Mouse (Mus musculus) CH12.LX (cell line): ENCODE measurements around the gene Snrk. TPM values are rescaled to one million over a fixed set of nuclear protein-coding genes. Genes with fewer than 3 reads are reported as not detected.
"Not testable (repeated sequence)": the region's sequence is repeated elsewhere in the genome, so short reads cannot be mapped to it uniquely, and the experiment has no call there.

Experiments used
- DNase-seq: peaks from one replicate; pipeline ENCODE4 v3.0.0-alpha.2; 2013; ENCODE audit errors: extremely low read depth
- H3K27ac ChIP-seq: 2 replicates; pipeline ENCODE4 v1.5.1; 2012; ENCODE audit warnings: low read depth, mild to moderate bottlenecking, control low read depth, moderate library complexity; ENCODE audit not compliant: insufficient read depth
- H3K27me3 ChIP-seq: replicated peaks from 2 replicates; pipeline ENCODE3; 2012; ENCODE audit warnings: inconsistent platforms
- H3K36me3 ChIP-seq, 2 experiments: replicated peaks in 1 of 2; 2 replicates each; pipeline versions ENCODE3 to v1.6.1; 2012; ENCODE audit warnings: inconsistent platforms in 1 of 2, low read length in 1 of 2, mild to moderate bottlenecking in 1 of 2, mixed read lengths in 1 of 2, moderate library complexity in 1 of 2; ENCODE audit not compliant: control insufficient read depth in 1 of 2, insufficient read depth in 1 of 2
- H3K4me1 ChIP-seq, 2 experiments: 2 replicates each; pipeline ENCODE4 v1.6.1; 2012; ENCODE audit warnings: inconsistent platforms in 1 of 2, moderate library complexity in 1 of 2; ENCODE audit not compliant: insufficient read depth in 2 of 2, control insufficient read depth in 1 of 2
- H3K4me2 ChIP-seq: 2 replicates; pipeline ENCODE4 v1.6.1; 2012; ENCODE audit warnings: low read depth, mild to moderate bottlenecking, control low read depth; ENCODE audit not compliant: poor library complexity, insufficient read depth, severe bottlenecking
- H3K4me3 ChIP-seq, 3 experiments: fragments of 150-350 bp in 1 of 3; sonication (generic) in 1 of 3; replicated peaks in 1 of 3; 2 replicates each; pipeline versions ENCODE3 to v1.5.1; 2011 to 2012; ENCODE audit warnings: low read depth in 2 of 3, low read length in 2 of 3, mild to moderate bottlenecking in 2 of 3, moderate library complexity in 2 of 3, control low read depth in 1 of 3, improper control_type of control experiment in 1 of 3, inconsistent platforms in 1 of 3, mixed read lengths in 1 of 3; ENCODE audit not compliant: poor library complexity in 1 of 3
- H3K79me2 ChIP-seq: replicated peaks from 2 replicates; pipeline ENCODE4 v1.6.1; 2012; ENCODE audit warnings: mild to moderate bottlenecking, moderate library complexity; ENCODE audit not compliant: control insufficient read depth, poor library complexity, insufficient read depth, severe bottlenecking; ENCODE audit errors: extremely low read depth
- H3K9ac ChIP-seq: 2 replicates; pipeline ENCODE4 v1.6.1; 2012; ENCODE audit warnings: low read depth, mild to moderate bottlenecking, control low read depth, moderate library complexity; ENCODE audit not compliant: insufficient read depth
- H3K9me3 ChIP-seq: replicated peaks from 2 replicates; pipeline ENCODE3; 2012; ENCODE audit warnings: low read length, inconsistent platforms, mixed read lengths
- BHLHE40 ChIP-seq: IDR thresholded peaks from 2 replicates; pipeline ENCODE4 v1.6.1; 2011; ENCODE audit warnings: mild to moderate bottlenecking, low read depth, low read length, improper control_type of control experiment
- CTCF ChIP-seq, 2 experiments: IDR thresholded peaks in 1 of 2; conservative IDR thresholded peaks in 1 of 2; 2 replicates each; pipeline ENCODE4 v1.5.1; 2011 to 2012; ENCODE audit warnings: low read depth in 2 of 2, low read length in 2 of 2, improper control_type of control experiment in 1 of 2, inconsistent platforms in 1 of 2, mild to moderate bottlenecking in 1 of 2, moderate library complexity in 1 of 2
- ELF1 ChIP-seq: IDR thresholded peaks from 2 replicates; pipeline ENCODE4 v1.6.1; 2014; ENCODE audit warnings: low read depth, mild to moderate bottlenecking, inconsistent platforms, low read length, improper control_type of control experiment
- EP300 ChIP-seq: IDR thresholded peaks from 2 replicates; pipeline ENCODE4 v1.6.1; 2011; ENCODE audit warnings: low read length, improper control_type of control experiment
- HCFC1 ChIP-seq: IDR thresholded peaks from 2 replicates; pipeline ENCODE4 v1.6.1; 2012; ENCODE audit warnings: low read depth, mild to moderate bottlenecking, inconsistent platforms, low read length, improper control_type of control experiment
- JUND ChIP-seq: conservative IDR thresholded peaks from 2 replicates; pipeline ENCODE4 v1.6.1; 2011; ENCODE audit warnings: low read depth, low read length, improper control_type of control experiment
- MAFK ChIP-seq: IDR thresholded peaks from 2 replicates; pipeline ENCODE4 v1.6.1; 2011; ENCODE audit warnings: low read length, improper control_type of control experiment; ENCODE audit not compliant: insufficient replicate concordance
- MAX ChIP-seq: IDR thresholded peaks from 2 replicates; pipeline ENCODE4 v1.6.1; 2011; ENCODE audit warnings: low read length, improper control_type of control experiment
- MYC ChIP-seq: IDR thresholded peaks from 2 replicates; pipeline ENCODE4 v1.6.1; 2011; ENCODE audit warnings: low read depth, mild to moderate bottlenecking, improper control_type of control experiment, low read length
- NELFE ChIP-seq: IDR thresholded peaks from 2 replicates; pipeline ENCODE4 v1.6.1; 2011; ENCODE audit warnings: low read depth, low read length, improper control_type of control experiment
- PAX5 ChIP-seq: IDR thresholded peaks from 2 replicates; pipeline ENCODE4 v1.6.1; 2012; ENCODE audit warnings: low read length, inconsistent platforms, mixed read lengths
- RCOR1 ChIP-seq: conservative IDR thresholded peaks from 2 replicates; pipeline ENCODE4 v1.6.1; 2012; ENCODE audit warnings: low read depth, mild to moderate bottlenecking, inconsistent platforms, low read length, improper control_type of control experiment
- SIN3A ChIP-seq: IDR thresholded peaks from 2 replicates; pipeline ENCODE4 v1.6.1; 2012; ENCODE audit warnings: low read length, improper control_type of control experiment, inconsistent platforms
- SMC3 ChIP-seq: IDR thresholded peaks from 2 replicates; pipeline ENCODE4 v1.6.1; 2011; ENCODE audit warnings: low read depth, low read length, improper control_type of control experiment
- TBP ChIP-seq: conservative IDR thresholded peaks from 2 replicates; pipeline ENCODE4 v1.6.1; 2011; ENCODE audit warnings: low read depth, low read length, improper control_type of control experiment
- UBTF ChIP-seq: IDR thresholded peaks from 2 replicates; pipeline ENCODE4 v1.6.1; 2012; ENCODE audit warnings: low read depth, mild to moderate bottlenecking, inconsistent platforms, low read length, improper control_type of control experiment, moderate library complexity
- ZC3H11A ChIP-seq: IDR thresholded peaks from 2 replicates; pipeline ENCODE4 v1.6.1; 2012; ENCODE audit warnings: low read depth, mild to moderate bottlenecking, inconsistent platforms, low read length, improper control_type of control experiment
- ZKSCAN1 ChIP-seq: IDR thresholded peaks from 2 replicates; pipeline ENCODE4 v1.6.1; 2012; ENCODE audit warnings: low read depth, inconsistent platforms, low read length, improper control_type of control experiment, borderline replicate concordance
- ZMIZ1 ChIP-seq: IDR thresholded peaks from 2 replicates; pipeline ENCODE4 v1.6.1; 2012; ENCODE audit warnings: low read depth, mild to moderate bottlenecking, inconsistent platforms, low read length, improper control_type of control experiment
- ZNF384 ChIP-seq: IDR thresholded peaks from 2 replicates; pipeline ENCODE4 v1.6.1; 2012; ENCODE audit warnings: low read depth, low read length, improper control_type of control experiment, inconsistent platforms
- dilution Hi-C: fragments of 300-500 bp; cut with MboI; formaldehyde crosslinking; loops from 2 replicates; pipeline ENCODE4 v1.14.3; 2020; ENCODE audit warnings: low sequenced_read_pairs; ENCODE audit not compliant: extremely low pct_unique_long_range_greater_than_20kb, extremely low pct_ligation_motif_present
- in situ Hi-C: fragments of 300-500 bp; cut with MboI; formaldehyde crosslinking; loops from 3 replicates; pipeline ENCODE4 v1.14.3; 2019; ENCODE audit warnings: low sequenced_read_pairs, low pct_ligation_motif_present, low pct_unique_long_range_greater_than_20kb, mixed read lengths
- polyA plus RNA-seq: library from polyadenylated mRNA; unstranded; fragments of >175 nt; gene quantifications from 2 replicates; pipeline ENCODE4 v1.2.1, GENCODE M21; 2012; ENCODE audit warnings: low read depth; ENCODE audit not compliant: insufficient read length
- total RNA-seq, 2 experiments: library from RNA; depleted of rRNA; stranded (reverse); fragments of 300-350 nt in 1 of 2; fragments of >200 nt in 1 of 2; gene quantifications; 2 replicates each; pipeline ENCODE4 v1.2.3; 2012 to 2014

The Snrk gene
- total and polyA plus RNA-seq, 3 experiments = 6.1 to 13.1 (median 7.0) TPM

GRCm38 (mm10) chr9:122164535-122164934 is 47.5 kb downstream of the Snrk start:
- Histone ChIP-seq H3K36me3 (peaks cover 40 to 57% of the 10 kb centered on the region in 2 experiments), H3K9ac (no peak overlapping the region), H3K4me2 (no peak overlapping the region), H3K9me3 (no peaks in the 10 kb centered on the region), H3K79me2 (no peaks in the 10 kb centered on the region), H3K27me3 (no peaks in the 10 kb centered on the region), H3K27ac (no peak overlapping the region), H3K4me3 (no peak overlapping the region), H3K4me1 (no peaks in the 10 kb centered on the region)
- dilution Hi-C loops = no loop called here
- no peak for DNase-seq
- in situ Hi-C loops = no loop called here
- TF ChIP-seq BHLHE40 (no peak), UBTF (no peak), MAFK (no peak), RCOR1 (no peak), ZNF384 (no peak), NELFE (no peak), MYC (no peak), ELF1 (no peak)

GRCm38 (mm10) chr9:122167719-122168118 is 50.7 kb downstream of the Snrk start:
- dilution Hi-C loops, H3K4me1 ChIP-seq, H3K4me2 ChIP-seq, H3K79me2 ChIP-seq, in situ Hi-C loops, H3K9me3 ChIP-seq, DNase-seq, H3K4me3 ChIP-seq, H3K27ac ChIP-seq, H3K9ac ChIP-seq, H3K27me3 ChIP-seq: not testable (repeated sequence)
- peaks cover 31 to 48% of the 10 kb centered on the region in 2 experiments for H3K36me3 ChIP-seq

DNA sequence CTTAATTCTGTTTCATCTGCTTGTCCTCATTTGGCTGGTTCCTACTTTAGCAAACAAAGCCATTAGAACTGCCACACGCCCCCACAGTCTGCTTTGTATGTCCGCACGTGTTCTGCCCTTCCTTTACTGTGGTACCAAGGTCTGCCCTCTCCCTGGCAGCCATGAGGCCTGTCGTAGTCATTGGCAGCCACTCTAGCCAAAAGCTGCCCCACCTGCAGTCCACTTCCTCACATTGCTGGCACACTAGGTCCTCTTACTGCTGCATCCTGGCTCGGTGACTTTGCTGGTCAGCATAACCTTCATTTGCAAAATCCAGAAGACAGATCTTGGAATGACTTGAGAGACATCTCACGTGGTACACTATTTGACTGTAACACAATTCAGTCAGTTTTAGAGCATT is 52.8 kb downstream of the Snrk start:
- dilution Hi-C loops = no loop called here
- Histone ChIP-seq H3K27me3 (no peaks in the 10 kb centered on the region), H3K4me3 (no peak overlapping the region), H3K36me3 (peaks cover 25 to 31% of the 10 kb centered on the region in 2 experiments), H3K27ac (no peak overlapping the region), H3K4me1 (peaks cover 0 to 5% of the 10 kb centered on the region in 2 experiments; a peak in 2 of 4 replicates), H3K79me2 (no peaks in the 10 kb centered on the region), H3K9me3 (no peaks in the 10 kb centered on the region), H3K4me2 (no peak overlapping the region), H3K9ac (no peak overlapping the region)
- TF ChIP-seq SIN3A (no peak), RCOR1 (no peak), MAX (no peak), PAX5 (no peak), ZC3H11A (no peak), MAFK (no peak), TBP (no peak), ZKSCAN1 (no peak), HCFC1 (no peak), SMC3 (no peak), CTCF (conservative IDR thresholded peaks at IDR 0.05 in 1 of 2, IDR thresholded peaks at IDR 0.05 in 1 of 2; ENCODE audit: low read depth in 2 of 2, low read length in 2 of 2) (no peak), EP300 (no peak), JUND (no peak), ZMIZ1 (no peak)
- DNase-seq = no peak
- in situ Hi-C loops = no loop called here
